Mouse (Mus musculus): ENCODE results near the gene Smok3a. TPM values are rescaled to one million over a fixed set of nuclear protein-coding genes. Genes with fewer than 3 reads are reported as not detected.

Smok3a gene
- total RNA-seq, 2 experiments from 2014 or later = not detected

Other genes starting within 250 kb of the Smok3a start
- gene Ppp1r35, start 242.4 kb upstream of the Smok3a start, total RNA-seq (2021) = 10 to 100 TPM in 1 of 2 experiments, 1 to 10 TPM in 1; 9.9 to 12.0 TPM
- 10 to 100 TPM; 24.2 to 28.7 TPM for gene Mepce, start 233.6 kb upstream of the Smok3a start, total RNA-seq (2021)
- gene Zcwpw1, start 233.5 kb upstream of the Smok3a start, total RNA-seq (2021) = under 1 TPM; 0.22 to 0.72 TPM
- gene Pilra, start 185.0 kb upstream of the Smok3a start, total RNA-seq (2021) = 1 to 10 TPM; 1.5 to 1.7 TPM
- gene Pilrb1, start 163.2 kb upstream of the Smok3a start, total RNA-seq (2021) = 1 to 10 TPM; 1.3 to 2.3 TPM
- under 1 TPM in 1 of 2 experiments, not detected in 1; 0.74 TPM for gene Pilrb2, start 149.4 kb upstream of the Smok3a start, total RNA-seq (2021)
- under 1 TPM; 0.21 to 0.25 TPM for gene Cyp3a13, start 99.6 kb upstream of the Smok3a start, total RNA-seq (2021)
- under 1 TPM; 0.15 to 0.26 TPM for gene Gjc3, start 58.2 kb upstream of the Smok3a start, total RNA-seq (2021)
- gene Azgp1, start 39.7 kb upstream of the Smok3a start, total RNA-seq (2021) = not detected
- not detected for gene Smok3b, start 168 bp downstream of the Smok3a start, total RNA-seq (2021)
- gene Smok3c, start 31.9 kb downstream of the Smok3a start, total RNA-seq (2021) = not detected
- 10 to 100 TPM; 14.3 to 17.3 TPM for gene Zkscan1, start 63.8 kb downstream of the Smok3a start, total RNA-seq (2021)
- gene Zscan21, start 95.6 kb downstream of the Smok3a start, total RNA-seq (2021) = 10 to 100 TPM; 11.4 to 13.6 TPM
- gene Zfp113, start 134.5 kb downstream of the Smok3a start, total RNA-seq (2021) = 1 to 10 TPM; 6.8 to 8.0 TPM
- gene Cops6, start 139.8 kb downstream of the Smok3a start, total RNA-seq (2021) = 100 to 1,000 TPM; 123 to 129 TPM
- gene Ap4m1, start 150.7 kb downstream of the Smok3a start, total RNA-seq (2021) = 1 to 10 TPM; 6.4 to 7.9 TPM
- 10 to 100 TPM in 1 of 2 experiments, 1 to 10 TPM in 1; 9.3 to 11.6 TPM for gene Mcm7, start 151.2 kb downstream of the Smok3a start, total RNA-seq (2021)
- gene Taf6, start 166.2 kb downstream of the Smok3a start, total RNA-seq (2021) = 10 to 100 TPM; 29.6 to 34.7 TPM
- gene Cnpy4, start 166.2 kb downstream of the Smok3a start, total RNA-seq (2021) = 1 to 10 TPM; 6.3 to 6.9 TPM
- gene Mblac1, start 173.1 kb downstream of the Smok3a start, total RNA-seq (2021) = 1 to 10 TPM; 1.9 to 2.8 TPM
- gene Nxpe5, start 204.6 kb downstream of the Smok3a start, total RNA-seq (2021) = under 1 TPM; 0.47 to 0.57 TPM
- 10 to 100 TPM; 58.7 to 64.6 TPM for gene Lamtor4, start 234.2 kb downstream of the Smok3a start, total RNA-seq (2021)
- gene BC037034, start 242.8 kb downstream of the Smok3a start, total RNA-seq (2021) = 1 to 10 TPM; 3.2 to 4.2 TPM